Mouse (Mus musculus) heart, embryonic 10.5 days (tissue): ENCODE measurements at regions not wholly inside any gene's neighbourhood (a gene's known extent, or its start where the extent isn't known, plus 50 kb on each side); places are given as distances from the start of the nearest gene placed in this dataset.

ENCODE experiments used
- DNase-seq: peaks from one replicate; pipeline ENCODE4 v3.0.0-alpha.2; 2017; ENCODE audit warnings: low spot score
- H3K27ac ChIP-seq: fragments of 300-500 bp; sonication (generic); 2 replicates; pipeline ENCODE4 v1.5.1; 2016; ENCODE audit warnings: mild to moderate bottlenecking
- H3K27me3 ChIP-seq: fragments of 300-500 bp; sonication (generic); 2 replicates; pipeline ENCODE4 v1.6.1; 2016; ENCODE audit warnings: mild to moderate bottlenecking; ENCODE audit not compliant: poor library complexity, insufficient read depth, severe bottlenecking
- H3K36me3 ChIP-seq: fragments of 300-500 bp; sonication (generic); 2 replicates; pipeline ENCODE4 v1.6.1; 2016; ENCODE audit warnings: mild to moderate bottlenecking, moderate library complexity
- H3K4me1 ChIP-seq: fragments of 300-500 bp; sonication (generic); 2 replicates; pipeline ENCODE4 v1.6.1; 2016; ENCODE audit warnings: mild to moderate bottlenecking
- H3K4me3 ChIP-seq: fragments of 300-500 bp; sonication (generic); 2 replicates; pipeline ENCODE4 v1.5.1; 2016; ENCODE audit warnings: mild to moderate bottlenecking, moderate library complexity
- H3K9me3 ChIP-seq: fragments of 300-500 bp; sonication (generic); 2 replicates; pipeline ENCODE4 v1.6.1; 2016; ENCODE audit warnings: mild to moderate bottlenecking, moderate library complexity
- WGBS: fragments of 180-500 bp; shearing (Covaris S2); methylation state at CpG from one replicate; pipeline ENCODE4 v1.1.7; 2016; 5-methylcytosine and 5-hydroxymethylcytosine counted together

- no peaks in the 10 kb centered on the region for H3K9me3 ChIP-seq
- H3K36me3 ChIP-seq = no peaks in the 10 kb centered on the region
- WGBS = 31% methylated on average over 3 of the region's 3 CpGs
- peaks cover 37% of the 10 kb centered on the region for H3K4me1 ChIP-seq
- H3K27ac ChIP-seq = peak overlapping the region; percentile 79; the same call in 1 of the 2 replicates
- no peak for DNase-seq
- no peak overlapping the region for H3K4me3 ChIP-seq
- no peaks in the 10 kb centered on the region for H3K27me3 ChIP-seq
Observed at GRCm38 (mm10) chr1:193450814-193451213, 80.7 kb upstream of the Camk1g start.

- 56% methylated on average over 6 of the region's 6 CpGs for WGBS
- no peak for DNase-seq
- H3K36me3 ChIP-seq = no peaks in the 10 kb centered on the region
Observed at GRCm38 (mm10) chr1:193450201-193450600, 80.1 kb upstream of the Camk1g start.

DNA sequence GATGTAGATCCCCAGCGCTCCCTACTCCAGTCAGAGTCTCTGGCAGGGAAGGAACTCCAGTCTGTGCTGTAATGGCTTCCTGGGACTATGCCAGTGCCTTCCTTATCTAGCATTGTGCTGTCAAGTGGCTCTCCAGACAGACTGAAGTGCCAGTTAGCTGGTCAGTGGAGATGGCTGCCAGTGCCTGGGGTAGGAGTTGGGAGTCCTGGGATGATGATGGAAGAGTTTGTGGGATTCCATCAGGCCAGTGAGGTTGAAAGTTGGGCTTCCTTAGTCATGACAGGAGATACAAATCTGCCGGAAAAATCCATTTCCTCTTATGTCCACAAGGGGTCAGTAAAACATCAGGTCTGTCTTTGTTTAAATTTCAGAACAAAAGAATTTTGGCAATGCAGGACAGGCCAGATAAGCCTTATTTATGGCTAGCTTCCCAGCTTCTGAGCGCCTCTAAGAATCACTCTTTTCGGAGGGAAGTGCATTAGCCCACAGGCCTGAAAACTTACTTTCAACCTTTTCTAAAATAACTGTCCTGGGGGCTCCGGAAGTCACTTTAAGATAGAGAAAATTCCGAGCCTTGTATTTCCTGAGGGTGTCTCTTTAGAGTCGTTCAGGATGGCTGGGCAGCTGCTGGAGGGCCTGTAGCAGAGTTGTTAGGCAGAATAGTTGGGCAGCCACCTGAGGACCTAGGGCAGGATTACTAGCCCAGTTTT is 79.5 kb upstream of the Camk1g start:
- 9% methylated on average over 7 of the region's 7 CpGs for WGBS
- no peak overlapping the region for H3K4me3 ChIP-seq
- no peak for DNase-seq
- H3K36me3 ChIP-seq = no peaks in the 10 kb centered on the region
- no peaks in the 10 kb centered on the region for H3K27me3 ChIP-seq
- no peaks in the 10 kb centered on the region for H3K9me3 ChIP-seq
- peak overlapping the region; percentile 79 for H3K27ac ChIP-seq
- peaks cover 37% of the 10 kb centered on the region for H3K4me1 ChIP-seq

More at GRCm38 (mm10) chr1:193450201-193450600, 80.1 kb upstream of the Camk1g start:
- no peak overlapping the region for H3K4me3 ChIP-seq
- H3K9me3 ChIP-seq = no peaks in the 10 kb centered on the region
- peak overlapping the region; percentile 79 for H3K27ac ChIP-seq
- H3K27me3 ChIP-seq = no peaks in the 10 kb centered on the region
- peaks cover 37% of the 10 kb centered on the region for H3K4me1 ChIP-seq

GRCm38 (mm10) chr1:193448793-193449393 is 78.8 kb upstream of the Camk1g start:
- H3K36me3 ChIP-seq = no peaks in the 10 kb centered on the region
- no peaks in the 10 kb centered on the region for H3K27me3 ChIP-seq
- H3K4me3 ChIP-seq = no peak overlapping the region
- no peaks in the 10 kb centered on the region for H3K9me3 ChIP-seq
- WGBS = 51% methylated on average over 3 of the region's 3 CpGs
- H3K4me1 ChIP-seq = peaks cover 37% of the 10 kb centered on the region
- no peak for DNase-seq
- H3K27ac ChIP-seq = peak overlapping the region; percentile 70

DNA sequence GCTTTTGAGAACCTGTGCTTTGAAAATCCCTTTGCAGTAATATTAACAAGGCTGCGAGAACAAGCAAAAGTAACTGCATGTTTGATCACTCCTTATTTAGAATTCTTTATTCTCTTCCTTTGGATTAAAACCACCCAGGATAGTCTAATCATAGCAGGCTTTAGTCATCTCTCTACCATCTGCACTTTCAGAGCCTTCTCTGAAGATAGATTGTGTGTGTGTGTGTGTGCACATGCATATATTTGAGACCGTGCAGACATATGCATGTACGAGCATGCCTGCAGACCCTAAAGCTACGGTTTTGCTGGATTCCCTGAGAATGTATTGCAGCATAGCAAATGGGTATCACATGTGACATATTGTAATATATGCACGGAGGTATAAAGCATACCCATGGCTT is 77.5 kb upstream of the Camk1g start:
- H3K4me3 ChIP-seq = no peak overlapping the region
- no peak for DNase-seq

DNA sequence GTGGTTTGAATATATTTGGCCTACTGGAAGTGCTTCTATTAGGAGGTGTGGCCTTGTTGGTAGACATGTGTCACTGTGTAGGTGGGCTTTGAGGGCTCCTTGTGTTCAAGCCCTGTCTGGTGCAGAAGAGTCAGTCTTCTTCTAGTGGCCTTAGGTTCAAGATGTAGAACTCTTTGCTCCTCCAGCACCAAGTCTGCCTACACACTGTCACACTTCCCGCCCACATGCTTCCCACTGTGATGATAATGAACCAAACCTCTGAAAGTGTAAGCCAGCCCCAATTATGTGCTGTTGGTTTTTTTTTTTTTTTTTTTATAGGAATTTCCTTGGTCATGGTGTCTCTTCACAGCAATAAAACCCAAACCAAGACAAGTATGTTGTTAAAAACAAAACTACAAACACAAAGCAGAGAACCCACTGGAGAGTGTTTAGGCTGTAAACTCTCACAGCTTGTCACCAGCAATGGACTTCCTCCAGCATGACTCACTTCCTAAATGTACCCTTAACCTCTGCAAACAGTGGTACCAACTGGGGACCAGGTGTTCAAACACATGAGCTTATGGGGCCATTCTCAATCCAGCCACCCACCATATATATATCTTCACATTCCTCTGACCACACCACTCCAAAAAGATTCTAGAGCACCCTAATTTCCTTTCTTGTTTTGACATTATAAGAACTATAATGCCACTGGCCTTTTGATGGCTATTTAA is 74.0 kb upstream of the Camk1g start:
- Histone ChIP-seq H3K36me3 (no peaks in the 10 kb centered on the region), H3K4me1 (peaks cover 6% of the 10 kb centered on the region), H3K4me3 (no peak overlapping the region), H3K27me3 (no peaks in the 10 kb centered on the region), H3K9me3 (no peaks in the 10 kb centered on the region), H3K27ac (no peak overlapping the region)
- WGBS = 75% methylated on average over 1 of the region's 1 CpGs
- no peak for DNase-seq

More for the DNA sequence above, 77.5 kb upstream of the Camk1g start:
- Histone ChIP-seq H3K4me1 (peaks cover 37% of the 10 kb centered on the region), H3K27me3 (no peaks in the 10 kb centered on the region), H3K27ac (no peak overlapping the region), H3K36me3 (no peaks in the 10 kb centered on the region), H3K9me3 (no peaks in the 10 kb centered on the region)
- 87% methylated on average over 5 of the region's 5 CpGs for WGBS

DNA sequence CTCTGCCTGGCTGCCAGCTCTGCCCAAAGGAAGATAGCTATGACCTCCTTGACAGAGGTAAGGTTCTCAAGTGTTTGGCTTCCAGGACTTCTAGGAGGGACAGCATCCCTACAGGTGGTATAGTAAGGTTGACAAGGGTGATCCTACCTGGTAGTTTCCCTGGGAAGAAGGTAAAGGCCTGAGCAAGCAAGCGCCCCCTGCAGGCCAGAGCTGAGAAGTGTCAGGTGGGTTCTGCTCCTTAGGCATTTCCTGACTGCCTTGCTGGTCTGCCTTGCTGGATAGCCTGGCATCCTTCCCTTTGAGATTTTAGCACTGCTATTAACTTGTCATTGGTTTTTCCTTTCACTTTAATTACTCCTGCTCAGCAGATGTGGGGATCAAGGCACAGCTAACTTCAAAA is 70.4 kb upstream of the Camk1g start:
- Histone ChIP-seq H3K36me3 (no peaks in the 10 kb centered on the region), H3K27ac (no peak overlapping the region), H3K9me3 (no peaks in the 10 kb centered on the region), H3K4me1 (no peaks in the 10 kb centered on the region), H3K27me3 (no peaks in the 10 kb centered on the region), H3K4me3 (no peak overlapping the region)
- no peak for DNase-seq
- 0% methylated on average over 1 of the region's 1 CpGs for WGBS

DNA sequence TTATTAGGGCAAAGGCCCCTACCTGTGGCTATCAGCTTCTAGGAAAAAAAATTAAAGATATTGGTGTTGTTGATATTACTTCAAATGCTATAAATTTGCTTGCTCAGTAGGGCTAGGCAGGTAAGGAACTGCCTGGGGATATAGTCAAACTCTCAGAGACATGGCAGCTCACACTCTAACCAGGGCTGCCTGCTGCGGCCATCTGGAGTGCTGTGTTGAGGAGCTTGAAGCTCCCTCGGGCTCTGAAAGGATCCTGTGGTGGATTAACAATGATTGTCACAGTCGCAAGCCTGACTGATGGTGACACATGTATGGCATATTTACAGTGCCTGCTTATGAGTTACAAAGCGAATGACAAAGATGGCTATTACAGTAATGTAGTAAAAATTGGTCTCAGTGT is 64.2 kb upstream of the Camk1g start:
- H3K9me3 ChIP-seq = no peaks in the 10 kb centered on the region
- DNase-seq = no peak
- no peak overlapping the region for H3K4me3 ChIP-seq
- 68% methylated on average over 4 of the region's 4 CpGs for WGBS
- no peak overlapping the region for H3K27ac ChIP-seq
- H3K36me3 ChIP-seq = no peaks in the 10 kb centered on the region
- no peaks in the 10 kb centered on the region for H3K4me1 ChIP-seq
- no peaks in the 10 kb centered on the region for H3K27me3 ChIP-seq

GRCm38 (mm10) chr1:193433493-193434021 is 63.5 kb upstream of the Camk1g start:
- 59% methylated on average over 7 of the region's 7 CpGs for WGBS
- H3K27ac ChIP-seq = no peak overlapping the region
- H3K4me3 ChIP-seq = no peak overlapping the region
- H3K4me1 ChIP-seq = no peaks in the 10 kb centered on the region
- no peaks in the 10 kb centered on the region for H3K9me3 ChIP-seq
- H3K36me3 ChIP-seq = no peaks in the 10 kb centered on the region
- no peak for DNase-seq
- no peaks in the 10 kb centered on the region for H3K27me3 ChIP-seq

- 50% methylated on average over 8 of the region's 8 CpGs for WGBS
- Histone ChIP-seq H3K27me3 (no peaks in the 10 kb centered on the region), H3K9me3 (no peaks in the 10 kb centered on the region), H3K36me3 (no peaks in the 10 kb centered on the region), H3K27ac (no peak overlapping the region), H3K4me1 (no peaks in the 10 kb centered on the region), H3K4me3 (no peak overlapping the region)
- DNase-seq = no peak
Observed at GRCm38 (mm10) chr1:193430231-193430630, 60.1 kb upstream of the Camk1g start.

GRCm38 (mm10) chr1:193423653-193424075 is 53.6 kb upstream of the Camk1g start:
- Histone ChIP-seq H3K27me3 (peaks cover 14% of the 10 kb centered on the region; the same call in 1 of the 2 replicates), H3K36me3 (no peaks in the 10 kb centered on the region), H3K9me3 (no peaks in the 10 kb centered on the region), H3K4me3 (no peak overlapping the region), H3K4me1 (peaks cover 27% of the 10 kb centered on the region), H3K27ac (peak overlapping the region; percentile 42)
- DNase-seq = no peak
- WGBS = 40% methylated on average over 8 of the region's 8 CpGs

DNA sequence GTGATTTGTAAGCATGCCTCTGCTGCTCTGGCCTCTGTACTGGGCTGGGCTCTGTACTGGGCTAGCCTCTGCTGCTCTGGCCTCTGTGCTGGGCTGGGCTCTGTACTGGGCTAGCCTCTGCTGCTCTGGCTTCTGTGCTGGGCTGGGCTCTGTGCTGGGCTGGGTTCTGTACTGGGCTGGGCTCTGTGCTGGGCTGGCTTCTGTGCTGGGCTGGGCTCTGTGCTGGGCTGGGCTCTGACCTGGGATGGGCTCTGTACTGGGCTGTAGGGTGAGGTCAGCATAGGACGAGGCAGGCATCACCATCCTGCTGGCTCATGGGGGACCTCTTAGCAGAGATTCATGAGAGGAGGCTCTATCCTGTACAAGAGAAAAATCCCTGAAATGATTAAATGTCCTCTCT is 52.8 kb upstream of the Camk1g start:
- H3K27ac ChIP-seq = no peak overlapping the region
- peaks cover 33% of the 10 kb centered on the region for H3K4me1 ChIP-seq
- H3K36me3 ChIP-seq = no peaks in the 10 kb centered on the region
- no peak for DNase-seq
- no peak overlapping the region for H3K4me3 ChIP-seq
- peaks cover 14% of the 10 kb centered on the region; the same call in 1 of the 2 replicates for H3K27me3 ChIP-seq
- 54% methylated on average over 1 of the region's 1 CpGs for WGBS
- no peaks in the 10 kb centered on the region for H3K9me3 ChIP-seq

GRCm38 (mm10) chr1:193421820-193422219 is 51.7 kb upstream of the Camk1g start:
- no peak for DNase-seq
- H3K27ac ChIP-seq = no peak overlapping the region
- no peak overlapping the region for H3K4me3 ChIP-seq
- peaks cover 37% of the 10 kb centered on the region for H3K4me1 ChIP-seq
- no peaks in the 10 kb centered on the region for H3K36me3 ChIP-seq
- H3K9me3 ChIP-seq = no peaks in the 10 kb centered on the region
- H3K27me3 ChIP-seq = peaks cover 14% of the 10 kb centered on the region; the same call in 1 of the 2 replicates
- WGBS = 97% methylated on average over 1 of the region's 1 CpGs
